Mouse (Mus musculus) brown adipose tissue, adult 24 weeks (tissue): ENCODE results near the gene Olfr59. TPM values are rescaled to one million over a fixed set of nuclear protein-coding genes. Genes with fewer than 3 reads are reported as not detected.

ENCODE experiments used
- H3K27ac ChIP-seq: fragments of 200-500 bp; replicated peaks from 2 replicates; pipeline ENCODE4 v1.5.1; 2012; ENCODE audit warnings: low read depth, mild to moderate bottlenecking, low read length
- H3K4me1 ChIP-seq: fragments of 200-500 bp; 2 replicates; pipeline ENCODE4 v1.6.1; 2012; ENCODE audit warnings: low read length, mixed read lengths; ENCODE audit not compliant: control insufficient read depth, insufficient read depth, insufficient read length
- H3K4me3 ChIP-seq: fragments of 200-500 bp; 2 replicates; pipeline ENCODE4 v1.5.1; 2012; ENCODE audit warnings: low read depth, mild to moderate bottlenecking, low read length, moderate library complexity; ENCODE audit not compliant: insufficient read depth
- polyA plus RNA-seq: library from polyadenylated mRNA; stranded (reverse); fragments of >200 nt; gene quantifications from 2 replicates; pipeline ENCODE4 v1.2.4, GENCODE M21; 2012; ENCODE audit not compliant: missing spikeins, insufficient read depth, insufficient read length

Gene Olfr59
- polyA plus RNA-seq: not detected in 2 replicates

DNA sequence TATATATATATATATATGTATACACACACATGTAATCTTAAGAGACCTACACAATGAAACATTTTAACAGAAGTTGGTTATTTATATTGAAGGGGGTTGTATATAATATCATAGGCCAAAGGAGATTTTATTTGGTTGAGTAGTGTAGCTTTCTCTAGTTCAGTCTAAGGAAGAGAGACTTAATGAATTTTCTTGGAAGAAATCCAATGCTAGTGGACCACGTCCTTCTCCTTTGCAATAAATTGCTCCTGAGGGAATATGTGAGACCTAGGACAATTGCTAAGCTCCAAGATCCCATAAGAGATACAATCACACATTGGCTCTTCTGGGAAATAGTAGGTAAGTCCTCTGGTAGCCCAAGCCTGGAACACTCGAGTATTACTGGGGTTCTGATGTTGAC lies at the start of gene Olfr59:
Gene Olfr59 (plus strand): TSS at position 301 of the 400 bp plus-strand sequence.
- no peaks in the 10 kb centered on the region for H3K4me1 ChIP-seq

DNA sequence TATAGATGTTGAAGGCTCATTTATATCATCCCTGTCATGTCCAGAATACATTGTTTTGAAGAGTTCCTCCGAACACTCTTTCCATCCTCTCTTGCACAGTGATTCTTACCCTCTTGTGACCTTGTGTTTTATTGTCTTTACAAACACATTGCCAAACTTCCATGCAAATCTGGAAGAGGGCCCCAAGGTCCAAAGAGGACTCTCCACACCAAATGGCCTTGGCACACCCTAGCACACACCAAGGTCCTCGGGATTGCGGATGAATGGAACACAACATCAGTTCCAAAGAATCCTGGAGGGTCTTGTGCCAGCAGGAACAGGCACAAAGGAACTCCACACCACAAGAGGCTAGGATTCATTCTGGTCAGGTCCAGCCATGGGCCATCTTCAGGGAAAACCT lies 42.3 kb upstream of the Olfr59 start:
- no peak overlapping the region for H3K4me3 ChIP-seq
- no peaks in the 10 kb centered on the region for H3K4me1 ChIP-seq
- H3K27ac ChIP-seq: no peak overlapping the region

More for the DNA sequence above, at the start of gene Olfr59:
- no peak within 1 kb of the TSS for H3K27ac ChIP-seq
- no peak within 1 kb of the TSS for H3K4me3 ChIP-seq

DNA sequence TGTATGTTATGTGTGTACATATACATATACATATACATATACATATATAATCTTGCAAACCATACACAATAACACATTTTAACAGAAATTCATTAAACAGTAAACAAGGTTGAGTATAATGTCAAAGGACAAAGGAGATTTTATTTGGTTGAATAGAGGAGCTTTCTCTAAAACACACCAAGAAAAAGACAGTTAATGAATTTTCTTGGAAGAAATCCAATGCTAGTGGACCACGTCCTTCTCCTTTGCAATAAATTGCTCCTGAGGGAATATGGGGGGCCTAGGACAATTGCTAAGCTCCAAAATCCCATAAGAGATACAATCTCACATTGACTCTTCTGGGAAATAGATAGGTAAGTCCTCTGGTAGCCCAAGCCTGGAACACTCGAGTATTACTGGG lies 24.0 kb upstream of the Olfr59 start, which contains the start of gene Olfr406:
Gene Olfr406 (plus strand): TSS at position 301 of the 400 bp plus-strand sequence.
- Histone ChIP-seq H3K27ac (no peak within 1 kb of the TSS), H3K4me1 (no peaks in the 10 kb centered on the region), H3K4me3 (no peak within 1 kb of the TSS)

DNA sequence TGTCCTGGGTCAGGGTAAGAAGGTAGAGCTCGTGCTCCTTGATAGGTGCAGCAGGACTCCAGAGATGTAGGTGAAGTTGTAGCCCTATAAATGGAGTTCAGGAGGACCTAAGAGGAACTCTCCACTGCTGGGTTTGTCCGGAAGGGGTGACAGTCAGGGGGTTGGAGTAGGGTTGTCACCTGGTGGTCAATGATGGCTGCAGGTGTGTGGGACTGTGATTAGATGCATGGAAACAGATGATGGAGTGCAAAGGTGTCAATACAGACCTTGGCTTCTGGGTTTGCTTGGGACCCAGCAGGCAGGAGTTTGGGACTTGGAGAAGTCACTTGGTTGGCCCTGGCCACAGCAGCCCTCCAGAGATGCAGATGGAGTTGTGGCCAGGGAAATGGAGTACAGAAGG lies 3.7 kb downstream of the Olfr59 start:
- no peak overlapping the region for H3K4me3 ChIP-seq
- no peak overlapping the region for H3K27ac ChIP-seq
- no peaks in the 10 kb centered on the region for H3K4me1 ChIP-seq

DNA sequence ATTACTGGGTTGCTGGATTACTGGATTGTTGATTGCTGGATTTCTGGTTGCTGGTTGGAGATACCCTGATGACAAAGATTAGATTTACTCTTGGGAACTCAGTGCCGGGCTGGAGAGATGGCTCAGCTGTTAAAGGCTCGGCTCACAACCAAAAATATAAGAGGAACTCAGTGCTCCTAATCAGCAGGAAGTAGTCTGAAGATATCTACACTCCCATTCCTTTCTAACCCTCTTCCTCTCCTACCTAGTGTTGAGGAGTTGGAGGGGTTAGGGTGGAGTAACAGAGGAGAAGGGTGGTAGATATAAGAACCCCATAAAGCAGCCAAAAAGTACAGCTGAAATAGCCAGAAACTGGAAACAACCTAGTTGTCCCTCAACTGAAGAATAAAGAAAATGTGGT lies 42.5 kb downstream of the Olfr59 start:
- Histone ChIP-seq H3K27ac (no peak overlapping the region), H3K4me1 (no peaks in the 10 kb centered on the region), H3K4me3 (no peak overlapping the region)

DNA sequence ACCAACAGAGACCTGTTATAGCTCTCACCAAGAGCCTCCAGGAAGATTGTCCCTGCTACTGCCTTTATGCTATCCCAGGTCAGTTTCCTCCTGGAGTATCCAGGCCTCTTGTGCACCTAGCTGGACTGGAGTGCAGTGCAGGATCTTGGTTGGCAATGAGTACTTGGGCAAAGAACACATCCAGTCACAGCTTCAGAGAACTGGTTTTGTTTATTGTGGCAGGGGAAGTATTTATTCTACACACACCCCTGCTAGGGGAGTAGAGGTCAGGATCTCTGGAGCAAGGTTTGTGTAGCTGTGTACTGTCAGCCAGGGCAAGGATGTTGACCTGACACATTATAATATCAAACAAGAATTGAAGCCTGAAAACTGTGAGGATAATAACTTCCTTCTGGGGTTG lies 45.2 kb downstream of the Olfr59 start:
- Histone ChIP-seq H3K27ac (no peak overlapping the region), H3K4me3 (no peak overlapping the region), H3K4me1 (no peaks in the 10 kb centered on the region)

DNA sequence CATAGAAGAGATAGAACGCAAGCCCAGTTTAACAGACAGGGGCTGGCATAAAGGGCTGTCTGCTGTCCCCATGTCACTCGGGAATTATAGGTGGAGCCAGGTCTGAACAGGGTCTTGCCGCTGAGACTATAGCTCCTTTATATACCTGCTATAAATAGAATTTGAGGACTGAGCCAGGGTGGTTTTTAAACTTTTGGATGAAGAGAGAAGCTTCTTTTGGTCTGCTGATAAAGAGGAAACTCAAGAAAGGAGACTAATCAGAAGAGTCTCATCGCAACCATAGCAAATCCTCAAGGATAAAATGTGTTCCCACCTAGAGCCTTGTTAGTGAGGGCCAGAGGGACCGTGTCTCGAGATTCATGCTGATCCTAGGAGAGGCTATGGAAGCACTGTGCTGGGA lies 54.4 kb downstream of the Olfr59 start, which contains the start of gene Olfr410:
Gene Olfr410 (minus strand): TSS at position 101 of the 400 bp plus-strand sequence.
- no peak within 1 kb of the TSS for H3K27ac ChIP-seq
- H3K4me3 ChIP-seq: no peak within 1 kb of the TSS
- H3K4me1 ChIP-seq: no peaks in the 10 kb centered on the region

Other genes with a start within 250 kb of the Olfr59 start
- gene Olfr139, start 227.2 kb upstream of the Olfr59 start, polyA plus RNA-seq: not detected in 2 replicates
- not detected in 2 replicates for gene Olfr399, start 227.1 kb upstream of the Olfr59 start, polyA plus RNA-seq
- not detected in 2 replicates for gene Zfp616, start 213.8 kb upstream of the Olfr59 start, polyA plus RNA-seq
- gene Olfr401, start 170.0 kb upstream of the Olfr59 start, polyA plus RNA-seq: not detected in 2 replicates
- gene Olfr402, start 130.2 kb upstream of the Olfr59 start, polyA plus RNA-seq: not detected in 2 replicates
- not detected in 2 replicates for gene Olfr403, start 97.5 kb upstream of the Olfr59 start, polyA plus RNA-seq
- not detected in 2 replicates for gene Olfr43, start 72.4 kb upstream of the Olfr59 start, polyA plus RNA-seq
- gene Olfr406, start 23.9 kb upstream of the Olfr59 start, polyA plus RNA-seq: not detected in 2 replicates
- gene Olfr410, start 54.3 kb downstream of the Olfr59 start, polyA plus RNA-seq: not detected in 2 replicates
- not detected in 2 replicates for gene Olfr411, start 68.9 kb downstream of the Olfr59 start, polyA plus RNA-seq
- gene Olfr412, start 78.3 kb downstream of the Olfr59 start, polyA plus RNA-seq: not detected in 2 replicates